Mouse (Mus musculus) bone marrow macrophage, adult 2 months (primary cell): Measurements from ENCODE around the gene Adh1. TPM values are rescaled to one million over a fixed set of nuclear protein-coding genes. Genes with fewer than 3 reads are reported as not detected.

Source experiments
- H3K27ac ChIP-seq: 2 replicates; pipeline ENCODE4 v1.5.1; 2012; ENCODE audit warnings: low read depth, low read length; ENCODE audit not compliant: insufficient read depth
- H3K4me1 ChIP-seq: 2 replicates; pipeline ENCODE4 v1.6.1; 2012; ENCODE audit warnings: low read length; ENCODE audit not compliant: control insufficient read depth, insufficient read depth
- H3K4me3 ChIP-seq: 2 replicates; pipeline ENCODE4 v1.5.1; 2012; ENCODE audit warnings: mild to moderate bottlenecking, low read length, moderate library complexity; ENCODE audit not compliant: insufficient read depth
- CTCF ChIP-seq: IDR thresholded peaks from 2 replicates; pipeline ENCODE4 v1.5.1; 2012; ENCODE audit warnings: low read depth, mild to moderate bottlenecking, low read length, moderate library complexity
- POLR2A ChIP-seq: IDR thresholded peaks from 2 replicates; pipeline ENCODE4 v1.6.1; 2012; ENCODE audit warnings: mild to moderate bottlenecking, low read depth, low read length, borderline replicate concordance
- polyA plus RNA-seq: library from polyadenylated mRNA; stranded (reverse); fragments of >200 nt; gene quantifications from 2 replicates; pipeline ENCODE4 v1.2.4, GENCODE M21; 2012; ENCODE audit not compliant: missing spikeins, insufficient read depth, insufficient read length

Adh1 gene
- polyA plus RNA-seq, 1 experiment: not detected

DNA sequence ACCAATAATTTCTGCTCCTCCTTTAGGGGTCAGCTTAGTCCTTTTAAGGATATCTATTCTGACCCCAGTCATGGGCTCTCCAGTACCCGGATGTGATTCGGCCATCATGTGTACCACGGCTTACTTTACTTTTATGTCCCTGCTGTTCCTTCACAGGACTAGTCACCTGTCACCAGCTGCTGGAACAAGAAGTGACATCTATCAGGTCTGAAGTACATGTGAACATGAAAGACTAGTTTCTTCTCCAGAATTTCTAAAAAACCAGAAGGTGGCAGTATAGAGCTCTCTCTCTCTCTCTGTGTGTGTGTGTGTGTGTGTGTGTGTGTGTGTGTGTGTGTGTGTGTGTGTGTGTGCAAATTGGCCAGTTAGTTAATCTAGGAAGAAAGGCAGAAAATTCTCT, 20.4 kb upstream of the Adh1 start:
- Histone ChIP-seq H3K27ac (no peak overlapping the region), H3K4me3 (no peak overlapping the region), H3K4me1 (no peaks in the 10 kb centered on the region)
- TF ChIP-seq CTCF: no peak
- no peak for TF ChIP-seq POLR2A

DNA sequence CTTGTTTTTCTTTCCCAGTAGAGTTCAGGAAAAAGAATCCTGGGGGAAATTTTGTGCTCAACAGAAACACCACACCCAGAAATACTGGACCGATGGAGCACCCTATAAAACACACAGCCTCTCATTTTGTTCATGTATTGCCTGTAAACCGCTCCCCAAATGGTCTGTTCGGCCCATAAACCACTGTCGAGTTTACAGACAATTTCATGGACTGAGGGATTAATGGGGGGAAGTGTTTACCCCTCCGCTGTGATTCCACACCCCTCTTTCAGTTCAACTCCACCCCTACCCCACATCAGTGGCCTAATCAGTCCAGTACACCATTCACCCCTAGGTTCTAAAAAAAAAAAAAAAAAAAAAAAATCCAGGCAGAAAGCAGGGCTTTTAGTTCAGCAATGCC, 19.8 kb upstream of the Adh1 start:
- no peaks in the 10 kb centered on the region for H3K4me1 ChIP-seq
- H3K4me3 ChIP-seq: no peak overlapping the region
- H3K27ac ChIP-seq: no peak overlapping the region
- TF ChIP-seq CTCF (no peak), POLR2A (no peak)

DNA sequence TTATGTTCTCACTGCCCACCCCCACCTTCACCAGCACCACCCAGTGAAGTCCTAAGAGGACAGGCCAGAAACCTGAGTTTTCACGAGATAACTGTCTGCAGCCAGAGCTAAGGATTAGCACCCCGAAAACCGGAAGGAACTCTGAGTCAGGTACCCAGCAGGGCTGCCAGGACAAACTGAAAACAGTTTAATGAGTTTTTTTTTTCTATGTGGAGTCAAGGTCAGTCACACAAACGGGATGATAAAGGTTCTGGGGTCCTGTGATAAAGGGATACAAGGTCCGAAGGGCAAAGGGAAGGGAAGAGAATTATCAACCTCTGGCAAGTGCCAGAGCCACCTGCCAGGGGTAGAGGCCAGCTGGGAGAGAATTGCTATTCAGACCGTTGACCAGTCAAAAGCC, 19.4 kb upstream of the Adh1 start:
- no peak for TF ChIP-seq POLR2A
- no peak for TF ChIP-seq CTCF
- Histone ChIP-seq H3K4me3 (no peak overlapping the region), H3K27ac (no peak overlapping the region), H3K4me1 (no peaks in the 10 kb centered on the region)

GRCm38 (mm10) chr3:138242021-138242726, 18.6 kb upstream of the Adh1 start:
- TF ChIP-seq CTCF (no peak), POLR2A (no peak)
- H3K4me3 ChIP-seq: no peak overlapping the region
- H3K4me1 ChIP-seq: no peaks in the 10 kb centered on the region
- H3K27ac ChIP-seq: no peak overlapping the region

DNA sequence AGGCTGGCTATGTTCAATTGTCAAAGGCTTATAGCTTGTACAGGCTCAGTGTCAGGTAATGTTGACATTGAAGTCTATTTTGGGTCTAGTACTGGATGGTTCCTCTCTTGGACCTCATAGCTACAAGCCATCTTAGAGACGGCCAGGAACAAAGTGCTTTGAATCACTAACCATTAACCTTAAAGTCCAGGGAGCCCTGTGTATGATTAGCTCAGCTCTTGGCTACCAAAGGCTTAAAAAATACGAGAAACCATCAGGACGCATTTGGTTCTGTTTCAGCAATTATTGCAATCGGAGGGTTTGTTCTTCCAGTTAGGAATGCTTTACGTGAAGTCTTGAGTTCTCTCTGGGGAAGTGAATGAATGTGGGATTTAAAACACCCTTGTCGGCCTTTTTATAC, 17.9 kb upstream of the Adh1 start:
- Histone ChIP-seq H3K4me1 (no peaks in the 10 kb centered on the region), H3K27ac (no peak overlapping the region), H3K4me3 (no peak overlapping the region)
- no peak for TF ChIP-seq CTCF
- no peak for TF ChIP-seq POLR2A

- TF ChIP-seq CTCF: no peak
- TF ChIP-seq POLR2A: no peak
Observed at GRCm38 (mm10) chr3:138244338-138244874, 16.4 kb upstream of the Adh1 start.

DNA sequence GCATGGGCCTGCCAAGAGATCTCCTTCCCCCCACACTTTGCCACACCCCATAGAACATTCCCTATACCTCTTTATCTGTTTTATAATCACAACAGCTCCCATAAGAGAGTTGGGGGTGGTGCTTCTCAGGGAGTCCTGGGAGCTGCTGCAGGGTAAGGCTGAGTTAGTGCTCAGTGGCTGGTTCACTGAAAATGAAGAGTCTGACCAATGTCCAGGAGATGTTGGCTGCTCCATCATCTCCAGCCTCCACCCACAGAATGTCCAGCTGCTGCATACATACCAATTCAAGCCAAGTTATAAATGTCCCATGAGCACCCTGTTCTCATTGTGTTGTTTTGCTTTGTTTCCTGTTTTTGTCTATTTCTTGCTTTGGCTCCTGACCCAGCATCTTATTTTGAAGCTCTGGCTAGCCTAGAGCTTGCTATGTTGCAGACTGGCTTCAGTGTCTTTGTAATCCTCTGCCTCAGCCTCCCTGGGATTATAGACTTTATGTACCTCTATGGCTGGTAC, 14.2 kb upstream of the Adh1 start:
- Histone ChIP-seq H3K27ac (no peak overlapping the region), H3K4me3 (no peak overlapping the region), H3K4me1 (no peaks in the 10 kb centered on the region)
- no peak for TF ChIP-seq CTCF
- TF ChIP-seq POLR2A: no peak

More at GRCm38 (mm10) chr3:138244338-138244874, 16.4 kb upstream of the Adh1 start:
- H3K4me3 ChIP-seq: no peak overlapping the region
- no peak overlapping the region for H3K27ac ChIP-seq
- H3K4me1 ChIP-seq: no peaks in the 10 kb centered on the region

DNA sequence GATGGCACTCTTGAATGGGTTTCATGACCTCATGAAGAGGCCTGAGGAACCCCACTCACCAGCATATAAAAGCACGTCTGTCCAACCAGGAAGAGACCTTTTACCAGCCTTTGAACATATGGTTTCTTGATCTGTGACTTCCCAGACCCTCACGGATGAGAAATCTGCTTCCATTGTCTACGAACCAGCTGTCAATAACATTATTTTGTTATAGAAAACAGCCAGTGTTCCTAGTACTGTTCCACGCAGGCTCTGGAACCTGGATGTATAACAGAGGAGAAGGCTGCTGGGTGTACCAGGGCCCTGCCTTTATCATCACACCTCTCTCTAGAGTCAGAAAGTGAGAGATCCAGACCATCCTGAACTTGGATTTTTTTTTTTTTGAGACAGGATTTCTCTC, 13.6 kb upstream of the Adh1 start:
- no peak overlapping the region for H3K27ac ChIP-seq
- no peak overlapping the region for H3K4me3 ChIP-seq
- no peaks in the 10 kb centered on the region for H3K4me1 ChIP-seq
- no peak for TF ChIP-seq POLR2A
- no peak for TF ChIP-seq CTCF

DNA sequence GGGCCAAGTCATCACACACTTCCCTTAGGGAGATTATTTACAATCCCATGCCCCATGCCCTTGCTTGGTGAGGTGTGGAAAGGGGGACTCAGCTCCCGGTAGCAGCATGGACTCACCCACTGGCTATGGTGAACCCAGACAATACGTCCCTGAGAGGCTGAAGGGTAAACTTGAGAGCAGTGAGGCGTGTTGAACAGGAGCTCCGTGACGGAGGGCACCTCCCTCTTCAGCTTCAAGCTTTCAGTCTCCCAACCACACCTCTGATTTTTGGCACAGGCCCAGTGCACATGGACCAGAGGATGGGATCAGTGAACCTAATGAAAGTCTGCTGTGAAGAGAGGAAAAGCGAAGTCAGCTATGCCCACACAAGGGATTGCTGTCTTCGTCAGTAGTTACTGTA, 12.8 kb upstream of the Adh1 start:
- no peaks in the 10 kb centered on the region for H3K4me1 ChIP-seq
- H3K4me3 ChIP-seq: no peak overlapping the region
- TF ChIP-seq CTCF (no peak), POLR2A (no peak)
- no peak overlapping the region for H3K27ac ChIP-seq

- Histone ChIP-seq H3K4me3 (no peak overlapping the region), H3K4me1 (no peaks in the 10 kb centered on the region), H3K27ac (no peak overlapping the region)
- TF ChIP-seq POLR2A (no peak), CTCF (no peak)
Observed at GRCm38 (mm10) chr3:138248746-138249145, 12.0 kb upstream of the Adh1 start.
